Mouse (Mus musculus) bone marrow macrophage, adult 2 months (primary cell): ENCODE data around the gene Klra4.
"Not testable (repeated sequence)": the region's sequence is repeated elsewhere in the genome, so short reads cannot be mapped to it uniquely, and the experiment has no call there.

Source experiments
- CTCF ChIP-seq: IDR thresholded peaks from 2 replicates; pipeline ENCODE4 v1.5.1; 2012; ENCODE audit warnings: low read depth, mild to moderate bottlenecking, low read length, moderate library complexity
- POLR2A ChIP-seq: IDR thresholded peaks from 2 replicates; pipeline ENCODE4 v1.6.1; 2012; ENCODE audit warnings: mild to moderate bottlenecking, low read depth, low read length, borderline replicate concordance

- TF ChIP-seq CTCF, POLR2A: not testable (repeated sequence)
Measured at GRCm38 (mm10) chr6:130035146-130035545, 31.9 kb downstream of the Klra4 start.
